Mouse (Mus musculus) adrenal gland, postnatal 25 days (tissue): ENCODE results near the gene Bst1. TPM values are rescaled to one million over a fixed set of nuclear protein-coding genes. Genes with fewer than 3 reads are reported as not detected.

Experiments
- DNase-seq: peaks from one replicate; pipeline ENCODE4 v3.0.0; 2021; ENCODE audit warnings: mixed read lengths
- total RNA-seq: library from RNA; stranded (reverse); gene quantifications from 2 replicates; pipeline ENCODE4 v1.2.3, GENCODE M21; 2021

Bst1 gene
- total RNA-seq, 1 experiment from 2014 or later = 1.3 TPM

- no peak for DNase-seq
Observed at GRCm38 (mm10) chr5:43810427-43811062, 8.1 kb upstream of the Bst1 start.

- DNase-seq = no peak
Observed at GRCm38 (mm10) chr5:43814536-43814935, 4.1 kb upstream of the Bst1 start.

- no peak for DNase-seq
Observed at GRCm38 (mm10) chr5:43815769-43816168, 2.9 kb upstream of the Bst1 start.

GRCm38 (mm10) chr5:43820785-43821184 lies 2.1 kb downstream of the Bst1 start:
- no peak for DNase-seq

- DNase-seq = no peak
Observed at GRCm38 (mm10) chr5:43821538-43821937, 2.9 kb downstream of the Bst1 start, which contains the start of gene Fbxl5. Gene Fbxl5, minus strand, starts transcription at chr5:43821638.

- DNase-seq = no peak
Observed at GRCm38 (mm10) chr5:43822199-43822598, 3.5 kb downstream of the Bst1 start.

- DNase-seq = no peak
Observed at GRCm38 (mm10) chr5:43822824-43823223, 4.1 kb downstream of the Bst1 start.

GRCm38 (mm10) chr5:43824580-43824979 lies 5.9 kb downstream of the Bst1 start:
- no peak for DNase-seq

GRCm38 (mm10) chr5:43826883-43827282 lies 8.2 kb downstream of the Bst1 start:
- DNase-seq = no peak

- DNase-seq = no peak
Observed at GRCm38 (mm10) chr5:43827366-43827765, 8.7 kb downstream of the Bst1 start.

GRCm38 (mm10) chr5:43836590-43836989 lies 17.9 kb downstream of the Bst1 start:
- DNase-seq = no peak

- peak; percentile 39 for DNase-seq
Observed at GRCm38 (mm10) chr5:43837372-43837771, 18.7 kb downstream of the Bst1 start.

GRCm38 (mm10) chr5:43841144-43842010 lies 22.7 kb downstream of the Bst1 start:
- DNase-seq = no peak

GRCm38 (mm10) chr5:43842011-43842285 lies 23.3 kb downstream of the Bst1 start:
- no peak for DNase-seq

GRCm38 (mm10) chr5:43842576-43843155 lies 24.0 kb downstream of the Bst1 start:
- no peak for DNase-seq

- no peak for DNase-seq
Observed at GRCm38 (mm10) chr5:43845083-43845482, 26.4 kb downstream of the Bst1 start.

- no peak for DNase-seq
Observed at GRCm38 (mm10) chr5:43845646-43846045, 27.0 kb downstream of the Bst1 start.

- no peak for DNase-seq
Observed at GRCm38 (mm10) chr5:43846227-43846626, 27.5 kb downstream of the Bst1 start.

GRCm38 (mm10) chr5:43847555-43847954 lies 28.9 kb downstream of the Bst1 start:
- no peak for DNase-seq

- no peak for DNase-seq
Observed at GRCm38 (mm10) chr5:43848275-43848674, 29.6 kb downstream of the Bst1 start.

- no peak for DNase-seq
Observed at GRCm38 (mm10) chr5:43853096-43853867, 34.6 kb downstream of the Bst1 start.

- DNase-seq = no peak
Observed at GRCm38 (mm10) chr5:43853868-43854488, 35.3 kb downstream of the Bst1 start.
